Mouse (Mus musculus) fat pad, adult 2 months (tissue): ENCODE data around the gene Kcnip4.

Experiments
- DNase-seq: peaks from one replicate; pipeline ENCODE4 v3.0.0-alpha.2; 2011; ENCODE audit warnings: low read depth, low spot score; ENCODE audit errors: extremely low read depth

Gene Kcnip4

GRCm38 (mm10) chr5:48890216-48890615, 634.5 kb downstream of the Kcnip4 start:
- no peak for DNase-seq

GRCm38 (mm10) chr5:48889395-48890194, 635.1 kb downstream of the Kcnip4 start:
- DNase-seq = no peak

GRCm38 (mm10) chr5:48878081-48878480, 646.6 kb downstream of the Kcnip4 start:
- DNase-seq = no peak

- no peak for DNase-seq
These were observed 660.3 kb downstream of the Kcnip4 start for GRCm38 (mm10) chr5:48864268-48864967.

GRCm38 (mm10) chr5:48840971-48841370, 683.7 kb downstream of the Kcnip4 start:
- no peak for DNase-seq

GRCm38 (mm10) chr5:48795526-48795925, 729.2 kb downstream of the Kcnip4 start:
- no peak for DNase-seq

GRCm38 (mm10) chr5:48779376-48779775, 745.3 kb downstream of the Kcnip4 start:
- no peak for DNase-seq

- DNase-seq = no peak
These were observed 776.1 kb downstream of the Kcnip4 start for GRCm38 (mm10) chr5:48748613-48749012.

- DNase-seq = no peak
These were observed 787.1 kb downstream of the Kcnip4 start for GRCm38 (mm10) chr5:48737640-48738039.

- DNase-seq = no peak
These were observed 806.5 kb downstream of the Kcnip4 start for GRCm38 (mm10) chr5:48718166-48718565.

GRCm38 (mm10) chr5:48705997-48706396, 818.7 kb downstream of the Kcnip4 start:
- no peak for DNase-seq

- DNase-seq = no peak
These were observed 837.6 kb downstream of the Kcnip4 start for GRCm38 (mm10) chr5:48687068-48687467.

GRCm38 (mm10) chr5:48679733-48680595, 844.7 kb downstream of the Kcnip4 start:
- no peak for DNase-seq

GRCm38 (mm10) chr5:48662504-48662903, 862.2 kb downstream of the Kcnip4 start:
- no peak for DNase-seq

GRCm38 (mm10) chr5:48659975-48660374, 864.7 kb downstream of the Kcnip4 start:
- DNase-seq = no peak

GRCm38 (mm10) chr5:48650496-48650895, 874.2 kb downstream of the Kcnip4 start:
- no peak for DNase-seq

GRCm38 (mm10) chr5:48636675-48637074, 888.0 kb downstream of the Kcnip4 start:
- DNase-seq = no peak

- DNase-seq = no peak
These were observed 891.1 kb downstream of the Kcnip4 start for GRCm38 (mm10) chr5:48633631-48634030.

GRCm38 (mm10) chr5:48623370-48623769, 901.3 kb downstream of the Kcnip4 start:
- DNase-seq = no peak

GRCm38 (mm10) chr5:48606916-48607315, 917.8 kb downstream of the Kcnip4 start:
- no peak for DNase-seq

- no peak for DNase-seq
These were observed 918.4 kb downstream of the Kcnip4 start for GRCm38 (mm10) chr5:48606281-48606680.
